Mouse (Mus musculus) ES-Bruce4 (cell line): ENCODE results near the gene Cbfb. TPM values are rescaled to one million over a fixed set of nuclear protein-coding genes. Genes with fewer than 3 reads are reported as not detected.

Experiments used
- H3K27ac ChIP-seq: 2 replicates; pipeline ENCODE4 v1.5.1; 2012; ENCODE audit warnings: low read length, inconsistent platforms; ENCODE audit not compliant: insufficient read depth
- H3K27me3 ChIP-seq: 2 replicates; pipeline ENCODE4 v1.6.1; 2012; ENCODE audit warnings: mild to moderate bottlenecking, low read length, inconsistent platforms; ENCODE audit not compliant: control insufficient read depth, poor library complexity, insufficient read depth, severe bottlenecking
- H3K36me3 ChIP-seq: 2 replicates; pipeline ENCODE4 v1.6.1; 2012; ENCODE audit warnings: inconsistent platforms, mild to moderate bottlenecking, low read length, moderate library complexity; ENCODE audit not compliant: control insufficient read depth, poor library complexity, insufficient read depth, severe bottlenecking
- H3K4me1 ChIP-seq: one replicate; pipeline ENCODE4 v1.8.1; 2011; ENCODE audit warnings: low read length; ENCODE audit not compliant: control insufficient read depth, insufficient read depth
- H3K4me3 ChIP-seq: 2 replicates; pipeline ENCODE4 v1.5.1; 2011; ENCODE audit warnings: low read depth, mild to moderate bottlenecking, low read length
- H3K9ac ChIP-seq: 2 replicates; pipeline ENCODE4 v1.6.1; 2012; ENCODE audit warnings: low read depth, mild to moderate bottlenecking, inconsistent platforms; ENCODE audit not compliant: poor library complexity, severe bottlenecking
- H3K9me3 ChIP-seq: replicated peaks from 2 replicates; pipeline ENCODE4 v1.6.1; 2012; ENCODE audit warnings: mild to moderate bottlenecking, low read length, inconsistent platforms; ENCODE audit not compliant: control insufficient read depth, poor library complexity, insufficient read depth, severe bottlenecking
- CTCF ChIP-seq: IDR thresholded peaks from one replicate; pipeline ENCODE4 v1.8.1; 2011; ENCODE audit warnings: low read depth, low read length
- EP300 ChIP-seq: IDR thresholded peaks from 2 replicates; pipeline ENCODE4 v1.6.1; 2011; ENCODE audit warnings: low read depth, low read length; ENCODE audit not compliant: insufficient read depth
- POLR2A ChIP-seq: IDR thresholded peaks from one replicate; pipeline ENCODE4 v1.8.1; 2011; ENCODE audit warnings: low read length; ENCODE audit not compliant: insufficient read depth
- polyA plus RNA-seq: library from polyadenylated mRNA; stranded (reverse); fragments of >200 nt; gene quantifications from 2 replicates; pipeline ENCODE4 v1.2.4, GENCODE M21; 2011; ENCODE audit warnings: low read depth; ENCODE audit not compliant: missing spikeins, insufficient read depth, insufficient read length

Cbfb gene
- polyA plus RNA-seq, result 77.5 and 85.5 TPM in 2 replicates

DNA sequence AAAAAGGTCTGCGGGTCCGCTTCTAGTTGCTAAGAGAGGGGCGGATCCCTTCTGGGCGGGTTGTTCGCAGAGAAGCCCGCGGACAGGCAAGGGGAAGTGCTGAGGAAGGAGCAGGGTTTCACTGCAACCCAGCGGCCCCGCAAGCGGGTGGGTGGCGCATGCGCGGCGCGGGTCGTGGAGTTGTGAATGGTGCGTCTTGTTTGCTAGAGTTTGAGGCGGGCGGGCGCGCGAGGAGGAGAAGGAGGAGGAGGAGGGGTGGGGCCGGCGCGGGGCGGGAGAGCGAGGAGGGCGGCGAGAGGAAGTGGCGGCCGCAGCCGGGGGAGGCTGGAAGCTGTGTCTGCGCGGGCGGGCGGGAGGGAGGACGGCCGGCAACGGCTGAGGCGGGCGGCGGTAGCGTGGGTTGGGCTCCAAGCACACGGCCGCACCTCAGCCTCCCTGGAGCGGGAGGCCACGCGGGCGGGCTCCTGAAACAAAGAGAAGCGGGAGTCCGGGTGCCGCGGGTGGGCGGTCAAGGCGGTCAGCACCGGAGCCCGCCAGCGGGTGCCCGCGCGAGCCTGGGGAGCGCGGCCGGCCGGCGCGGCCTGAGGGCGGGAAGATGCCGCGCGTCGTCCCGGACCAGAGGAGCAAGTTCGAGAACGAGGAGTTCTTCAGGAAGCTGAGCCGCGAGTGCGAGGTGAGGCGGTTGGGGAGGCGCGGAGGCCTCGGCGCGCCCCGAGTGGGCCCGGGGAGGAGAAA is at the start of gene Cbfb:
Gene Cbfb, plus strand, starts transcription at position 294 of the 735 bp plus-strand sequence.
- Histone ChIP-seq H3K9ac (peak within 1 kb of the TSS; percentile 100), H3K4me3 (peak within 1 kb of the TSS; percentile 96), H3K27ac (peak within 1 kb of the TSS; percentile 84), H3K27me3 (no peaks in the 10 kb centered on the region), H3K4me1 (no peaks in the 10 kb centered on the region), H3K36me3 (0 out of 2 replicates have a peak, but pooled peaks cover 8% of the 10 kb centered on the region), H3K9me3 (no peaks in the 10 kb centered on the region)
- TF ChIP-seq CTCF (no peak), EP300 (no peak), POLR2A (peak; percentile 12)

DNA sequence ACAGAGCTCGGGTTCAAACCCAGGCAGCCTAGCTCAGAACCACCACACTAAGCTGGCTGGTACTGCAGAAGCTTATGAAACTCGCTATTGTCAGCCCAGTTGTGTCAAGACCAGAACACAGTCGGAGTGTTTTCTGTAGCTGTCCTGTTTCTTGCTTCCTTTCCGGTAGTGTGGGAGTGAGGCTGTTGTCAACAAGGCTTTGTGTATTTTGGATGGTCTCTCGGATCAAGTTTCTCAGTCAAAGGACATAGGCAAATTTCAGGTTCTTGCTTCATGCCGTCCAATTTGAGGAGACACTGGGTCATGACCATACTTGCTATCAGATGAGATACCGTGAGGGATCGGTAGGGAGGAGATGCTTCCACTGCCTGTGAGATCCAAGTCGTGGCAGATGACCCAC is 40.6 kb upstream of the Cbfb start:
- TF ChIP-seq POLR2A (no peak), CTCF (no peak), EP300 (no peak)

DNA sequence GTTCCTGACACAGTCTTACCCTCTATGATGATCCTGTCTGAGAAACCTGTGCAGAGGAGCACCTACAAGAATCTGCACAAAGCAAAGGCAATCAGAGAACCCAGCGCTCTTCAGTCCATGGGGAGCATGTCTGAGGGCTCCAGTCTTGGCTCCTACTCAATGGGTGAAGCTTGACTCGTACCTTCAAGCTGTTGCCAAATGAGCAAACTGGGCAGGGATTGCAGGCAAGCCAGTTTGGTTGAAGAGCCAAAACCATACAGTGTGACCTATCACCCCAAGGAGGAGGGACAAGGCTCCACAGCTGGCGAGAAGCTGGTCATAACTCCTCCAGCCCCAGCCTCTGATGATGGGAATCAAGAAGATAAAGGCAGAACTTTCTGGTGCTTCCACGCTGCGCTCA is 39.0 kb upstream of the Cbfb start, which contains the start of gene Ces4a:
Gene Ces4a, plus strand, starts transcription at position 292 of the 400 bp plus-strand sequence.
- Histone ChIP-seq H3K4me3 (no peak within 1 kb of the TSS), H3K36me3 (no peaks in the 10 kb centered on the region), H3K27ac (no peak within 1 kb of the TSS), H3K9me3 (no peaks in the 10 kb centered on the region), H3K9ac (no peak within 1 kb of the TSS), H3K27me3 (peaks cover 1% of the 10 kb centered on the region; the same call in 1 of the 2 replicates), H3K4me1 (no peaks in the 10 kb centered on the region)
- TF ChIP-seq EP300, result no peak
- TF ChIP-seq CTCF, result no peak
- no peak for TF ChIP-seq POLR2A

More for the DNA sequence above, 40.6 kb upstream of the Cbfb start:
- Histone ChIP-seq H3K4me1 (no peaks in the 10 kb centered on the region), H3K9ac (no peak overlapping the region), H3K36me3 (no peaks in the 10 kb centered on the region), H3K9me3 (no peaks in the 10 kb centered on the region), H3K4me3 (no peak overlapping the region), H3K27ac (no peak overlapping the region), H3K27me3 (peaks cover 1% of the 10 kb centered on the region; the same call in 1 of the 2 replicates)

DNA sequence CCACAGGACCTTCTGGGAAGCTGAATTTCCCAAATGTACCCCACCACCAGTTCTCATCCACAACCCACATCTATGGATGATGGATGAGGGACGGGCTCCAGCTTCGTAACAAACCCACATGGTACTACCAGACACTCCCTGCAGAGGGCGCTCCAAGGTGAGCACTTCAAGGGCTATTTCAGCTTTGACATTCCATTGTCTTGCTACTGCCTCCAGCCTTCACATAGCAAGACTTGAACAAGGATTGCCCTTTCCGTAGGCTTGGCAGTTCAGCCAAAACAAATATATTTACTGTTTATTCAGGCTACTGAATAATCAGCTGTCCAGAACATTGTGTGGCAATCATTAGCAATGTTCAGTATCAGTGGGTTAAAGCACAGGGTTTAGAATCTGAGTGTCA is 32.1 kb upstream of the Cbfb start:
- H3K4me3 ChIP-seq, result no peak overlapping the region
- no peak overlapping the region for H3K27ac ChIP-seq
- TF ChIP-seq EP300, result no peak
- peak; percentile 94 for TF ChIP-seq CTCF
- no peaks in the 10 kb centered on the region for H3K27me3 ChIP-seq
- no peaks in the 10 kb centered on the region for H3K4me1 ChIP-seq
- no peaks in the 10 kb centered on the region for H3K36me3 ChIP-seq
- no peak overlapping the region for H3K9ac ChIP-seq
- H3K9me3 ChIP-seq, result no peaks in the 10 kb centered on the region

DNA sequence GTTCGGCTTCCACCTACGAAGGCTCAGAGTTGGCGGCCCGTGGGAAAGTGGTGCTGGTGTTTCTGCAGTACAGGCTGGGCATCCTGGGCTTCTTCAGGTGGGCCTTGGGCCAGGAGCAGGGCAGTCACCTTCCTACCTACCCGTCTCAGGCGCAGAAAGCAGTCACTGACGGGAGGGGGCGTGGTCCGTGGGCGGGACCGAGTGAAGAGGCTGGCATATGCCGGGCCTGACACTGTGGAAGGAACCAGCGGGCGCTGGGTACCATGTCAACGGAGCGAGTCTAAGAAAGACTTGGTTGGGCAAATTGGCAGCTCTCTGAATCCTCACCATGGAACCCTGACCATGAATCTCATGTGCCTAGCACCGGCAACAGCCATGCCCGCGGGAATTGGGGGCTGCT is 28.1 kb upstream of the Cbfb start:
- no peaks in the 10 kb centered on the region for H3K9me3 ChIP-seq
- no peaks in the 10 kb centered on the region for H3K4me1 ChIP-seq
- H3K27ac ChIP-seq, result no peak overlapping the region
- TF ChIP-seq CTCF, result no peak
- TF ChIP-seq EP300, result no peak
- no peak for TF ChIP-seq POLR2A
- H3K9ac ChIP-seq, result no peak overlapping the region
- no peaks in the 10 kb centered on the region for H3K27me3 ChIP-seq
- peak overlapping the region; percentile 35 for H3K4me3 ChIP-seq
- no peaks in the 10 kb centered on the region for H3K36me3 ChIP-seq

DNA sequence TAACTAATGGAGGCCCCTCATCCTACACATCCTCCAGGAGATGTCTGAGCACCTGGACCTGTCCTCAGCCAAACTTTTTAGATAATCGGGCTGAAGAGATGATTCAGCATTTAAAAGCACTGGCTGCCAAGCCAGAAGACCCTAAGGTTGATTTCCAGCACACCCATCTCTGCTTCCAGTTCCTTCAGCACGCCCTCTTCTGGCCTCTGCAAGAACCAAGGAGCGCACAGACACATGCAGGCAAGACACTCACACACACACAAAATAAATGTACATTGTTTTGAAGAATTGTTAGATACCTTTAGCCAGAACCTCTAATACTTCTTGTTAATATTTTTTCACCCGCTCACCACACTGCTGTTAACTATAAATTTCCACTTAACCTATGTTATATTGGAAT is 18.8 kb upstream of the Cbfb start:
- H3K27ac ChIP-seq, result no peak overlapping the region
- no peaks in the 10 kb centered on the region for H3K9me3 ChIP-seq
- no peak for TF ChIP-seq POLR2A
- TF ChIP-seq CTCF, result peak; percentile 59
- H3K27me3 ChIP-seq, result no peaks in the 10 kb centered on the region
- no peak overlapping the region for H3K4me3 ChIP-seq
- no peaks in the 10 kb centered on the region for H3K4me1 ChIP-seq
- no peak overlapping the region for H3K9ac ChIP-seq
- H3K36me3 ChIP-seq, result no peaks in the 10 kb centered on the region
